Mouse (Mus musculus): ENCODE data around the gene Slc12a9. TPM values are rescaled to one million over a fixed set of nuclear protein-coding genes. Genes with fewer than 3 reads are reported as not detected.
A peak's percentile ranks its signal among the peaks of the same experiment; 100 is the strongest.

The Slc12a9 gene
- polyA plus RNA-seq, 1 experiment = 14.8 TPM

GRCm38 (mm10) chr5:137374521-137375080 lies 41.2 kb upstream of the Slc12a9 start:
- peaks cover 4% of the 10 kb centered on the region for H3K4me1 ChIP-seq (ENCODE audit: control insufficient read depth, insufficient read depth, insufficient read length, low read length)
- WGBS = 55% methylated on average over 4 of the region's 4 CpGs
- H3K27me3 ChIP-seq (ENCODE audit: control insufficient read depth, insufficient read depth, low read length) = no peaks in the 10 kb centered on the region
- H3K36me3 ChIP-seq (ENCODE audit: control insufficient read depth, insufficient read depth, low read length) = peaks cover 42% of the 10 kb centered on the region
- no peak overlapping the region for H3K4me3 ChIP-seq (ENCODE audit: low read depth, low read length)
- H3K27ac ChIP-seq (ENCODE audit: insufficient read depth, low read depth, low read length) = no peak overlapping the region
- TF ChIP-seq POLR2A (IDR thresholded peaks at IDR 0.05; ENCODE audit: low read depth, low read length) (no peak), CTCF (IDR thresholded peaks at IDR 0.05; ENCODE audit: extremely low read depth, insufficient read length, insufficient replicate concordance, low read depth, low read length) (no peak)

GRCm38 (mm10) chr5:137373371-137373950 lies 40.1 kb upstream of the Slc12a9 start:
- H3K36me3 ChIP-seq (ENCODE audit: control insufficient read depth, insufficient read depth, low read length) = peaks cover 51% of the 10 kb centered on the region

GRCm38 (mm10) chr5:137369665-137370064 lies 36.3 kb upstream of the Slc12a9 start:
- Histone ChIP-seq H3K27ac (ENCODE audit: insufficient read depth, low read depth, low read length) (no peak overlapping the region), H3K4me1 (ENCODE audit: control insufficient read depth, insufficient read depth, insufficient read length, low read length) (no peaks in the 10 kb centered on the region), H3K27me3 (ENCODE audit: control insufficient read depth, insufficient read depth, low read length) (no peaks in the 10 kb centered on the region), H3K36me3 (ENCODE audit: control insufficient read depth, insufficient read depth, low read length) (peaks cover 84% of the 10 kb centered on the region), H3K4me3 (ENCODE audit: low read depth, low read length) (no peak overlapping the region)
- 92% methylated on average over 11 of the region's 11 CpGs for WGBS
- no peak for TF ChIP-seq POLR2A (IDR thresholded peaks at IDR 0.05; ENCODE audit: low read depth, low read length)
- no peak for TF ChIP-seq CTCF (IDR thresholded peaks at IDR 0.05; ENCODE audit: extremely low read depth, insufficient read length, insufficient replicate concordance, low read depth, low read length)

More at GRCm38 (mm10) chr5:137373371-137373950, 40.1 kb upstream of the Slc12a9 start:
- H3K4me1 ChIP-seq (ENCODE audit: control insufficient read depth, insufficient read depth, insufficient read length, low read length) = peaks cover 4% of the 10 kb centered on the region
- TF ChIP-seq CTCF (IDR thresholded peaks at IDR 0.05; ENCODE audit: extremely low read depth, insufficient read length, insufficient replicate concordance, low read depth, low read length) (no peak), POLR2A (IDR thresholded peaks at IDR 0.05; ENCODE audit: low read depth, low read length) (no peak)
- 77% methylated on average over 12 of the region's 12 CpGs for WGBS
- no peaks in the 10 kb centered on the region for H3K27me3 ChIP-seq (ENCODE audit: control insufficient read depth, insufficient read depth, low read length)
- no peak overlapping the region for H3K4me3 ChIP-seq (ENCODE audit: low read depth, low read length)
- no peak overlapping the region for H3K27ac ChIP-seq (ENCODE audit: insufficient read depth, low read depth, low read length)

GRCm38 (mm10) chr5:137358382-137358781 lies 25.0 kb upstream of the Slc12a9 start:
- Histone ChIP-seq H3K36me3 (ENCODE audit: control insufficient read depth, insufficient read depth, low read length) (peaks cover 64% of the 10 kb centered on the region), H3K27ac (ENCODE audit: insufficient read depth, low read depth, low read length) (no peak overlapping the region), H3K27me3 (ENCODE audit: control insufficient read depth, insufficient read depth, low read length) (no peaks in the 10 kb centered on the region), H3K4me3 (ENCODE audit: low read depth, low read length) (no peak overlapping the region), H3K4me1 (ENCODE audit: control insufficient read depth, insufficient read depth, insufficient read length, low read length) (peaks cover 3% of the 10 kb centered on the region)
- TF ChIP-seq POLR2A (IDR thresholded peaks at IDR 0.05; ENCODE audit: low read depth, low read length) (no peak), CTCF (IDR thresholded peaks at IDR 0.05; ENCODE audit: extremely low read depth, insufficient read length, insufficient replicate concordance, low read depth, low read length) (no peak)
- WGBS = 42% methylated on average over 7 of the region's 7 CpGs

- peaks cover 31% of the 10 kb centered on the region for H3K36me3 ChIP-seq (ENCODE audit: control insufficient read depth, insufficient read depth, low read length)
- WGBS = 66% methylated on average over 17 of the region's 17 CpGs
These were observed 20.7 kb upstream of the Slc12a9 start for GRCm38 (mm10) chr5:137354091-137354490.

GRCm38 (mm10) chr5:137352011-137352975 lies 18.9 kb upstream of the Slc12a9 start:
- peaks cover 20% of the 10 kb centered on the region for H3K36me3 ChIP-seq (ENCODE audit: control insufficient read depth, insufficient read depth, low read length)
- WGBS = 16% methylated on average over 16 of the region's 16 CpGs
- H3K4me1 ChIP-seq (ENCODE audit: control insufficient read depth, insufficient read depth, insufficient read length, low read length) = peaks cover 13% of the 10 kb centered on the region
- TF ChIP-seq CTCF (IDR thresholded peaks at IDR 0.05; ENCODE audit: extremely low read depth, insufficient read length, insufficient replicate concordance, low read depth, low read length) (no peak), POLR2A (IDR thresholded peaks at IDR 0.05; ENCODE audit: low read depth, low read length) (no peak)
- H3K27ac ChIP-seq (ENCODE audit: insufficient read depth, low read depth, low read length) = peak overlapping the region; percentile 15; the same call in 1 of the 2 replicates
- H3K4me3 ChIP-seq (ENCODE audit: low read depth, low read length) = peak overlapping the region; percentile 72
- no peaks in the 10 kb centered on the region for H3K27me3 ChIP-seq (ENCODE audit: control insufficient read depth, insufficient read depth, low read length)

More at GRCm38 (mm10) chr5:137354091-137354490, 20.7 kb upstream of the Slc12a9 start:
- H3K4me1 ChIP-seq (ENCODE audit: control insufficient read depth, insufficient read depth, insufficient read length, low read length) = peaks cover 13% of the 10 kb centered on the region
- no peaks in the 10 kb centered on the region for H3K27me3 ChIP-seq (ENCODE audit: control insufficient read depth, insufficient read depth, low read length)
- peak overlapping the region; percentile 29 for H3K4me3 ChIP-seq (ENCODE audit: low read depth, low read length)
- no peak overlapping the region for H3K27ac ChIP-seq (ENCODE audit: insufficient read depth, low read depth, low read length)
- no peak for TF ChIP-seq POLR2A (IDR thresholded peaks at IDR 0.05; ENCODE audit: low read depth, low read length)
- no peak for TF ChIP-seq CTCF (IDR thresholded peaks at IDR 0.05; ENCODE audit: extremely low read depth, insufficient read length, insufficient replicate concordance, low read depth, low read length)
